Mouse (Mus musculus) Muller cell, postnatal 12 days (primary cell): Measurements from ENCODE around the gene Spp2.
"Not testable (repeated sequence)": the region's sequence is repeated elsewhere in the genome, so short reads cannot be mapped to it uniquely, and the experiment has no call there.

Experiments
- DNase-seq: peaks from one replicate; pipeline ENCODE4 v3.0.0-alpha.2; 2015; ENCODE audit errors: inconsistent ontology term

The Spp2 gene

DNA sequence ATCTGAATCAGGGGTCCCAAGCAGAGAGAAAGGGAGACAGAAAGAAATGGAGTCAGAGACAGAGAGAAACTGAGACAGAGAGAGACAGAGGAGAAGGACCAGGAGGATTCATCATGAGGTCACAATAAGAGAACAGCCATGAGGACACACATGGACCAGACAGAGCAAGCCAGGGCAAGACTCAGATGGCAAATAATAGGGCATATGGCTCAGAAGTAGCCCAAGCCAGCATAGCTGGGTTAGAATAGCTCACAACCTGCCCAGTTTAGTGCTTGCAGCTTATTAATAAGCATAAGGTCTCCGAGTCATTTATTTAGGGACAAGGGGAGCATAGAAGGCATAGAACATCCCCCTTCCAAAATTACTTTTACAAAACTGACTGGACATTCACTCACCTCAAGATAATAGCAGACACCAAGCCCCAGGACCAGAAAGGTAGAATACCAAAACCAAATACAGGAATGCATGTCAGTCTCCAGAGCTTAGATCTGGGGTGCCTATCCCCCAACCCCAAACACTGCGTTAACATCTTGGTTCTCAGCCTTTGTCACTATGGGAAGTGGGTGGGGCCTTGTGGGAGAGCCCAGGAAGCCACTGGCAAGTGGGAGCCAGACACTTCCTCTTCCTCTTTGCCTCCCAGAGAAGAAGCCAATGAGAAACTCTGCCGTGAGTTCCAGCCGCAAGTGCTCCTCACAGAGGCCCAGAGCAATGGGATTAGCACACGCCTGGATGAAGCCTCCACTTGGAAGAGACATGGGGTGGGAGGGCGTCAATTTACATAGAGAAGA is 26.5 kb downstream of the Spp2 start:
- no peak for DNase-seq

DNA sequence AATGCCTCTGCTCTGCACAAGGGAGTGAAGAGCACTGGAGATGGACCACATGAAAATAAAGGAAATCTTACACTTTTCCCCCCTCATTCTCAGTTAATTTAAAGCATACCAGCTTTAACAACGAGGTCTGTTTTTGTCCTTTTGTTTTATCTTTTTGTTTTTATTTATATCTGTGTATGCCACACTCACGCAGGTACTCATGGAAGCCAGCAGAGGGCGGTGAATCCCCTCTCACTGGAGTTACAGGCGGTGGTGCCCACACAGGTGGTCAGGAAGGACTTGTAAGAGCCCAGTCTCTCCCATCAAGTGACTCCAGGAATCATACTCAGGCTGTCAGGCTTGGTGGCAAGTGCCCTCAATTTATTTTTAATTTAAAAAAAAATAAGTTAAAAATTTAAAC is 27.3 kb downstream of the Spp2 start:
- DNase-seq: no peak

DNA sequence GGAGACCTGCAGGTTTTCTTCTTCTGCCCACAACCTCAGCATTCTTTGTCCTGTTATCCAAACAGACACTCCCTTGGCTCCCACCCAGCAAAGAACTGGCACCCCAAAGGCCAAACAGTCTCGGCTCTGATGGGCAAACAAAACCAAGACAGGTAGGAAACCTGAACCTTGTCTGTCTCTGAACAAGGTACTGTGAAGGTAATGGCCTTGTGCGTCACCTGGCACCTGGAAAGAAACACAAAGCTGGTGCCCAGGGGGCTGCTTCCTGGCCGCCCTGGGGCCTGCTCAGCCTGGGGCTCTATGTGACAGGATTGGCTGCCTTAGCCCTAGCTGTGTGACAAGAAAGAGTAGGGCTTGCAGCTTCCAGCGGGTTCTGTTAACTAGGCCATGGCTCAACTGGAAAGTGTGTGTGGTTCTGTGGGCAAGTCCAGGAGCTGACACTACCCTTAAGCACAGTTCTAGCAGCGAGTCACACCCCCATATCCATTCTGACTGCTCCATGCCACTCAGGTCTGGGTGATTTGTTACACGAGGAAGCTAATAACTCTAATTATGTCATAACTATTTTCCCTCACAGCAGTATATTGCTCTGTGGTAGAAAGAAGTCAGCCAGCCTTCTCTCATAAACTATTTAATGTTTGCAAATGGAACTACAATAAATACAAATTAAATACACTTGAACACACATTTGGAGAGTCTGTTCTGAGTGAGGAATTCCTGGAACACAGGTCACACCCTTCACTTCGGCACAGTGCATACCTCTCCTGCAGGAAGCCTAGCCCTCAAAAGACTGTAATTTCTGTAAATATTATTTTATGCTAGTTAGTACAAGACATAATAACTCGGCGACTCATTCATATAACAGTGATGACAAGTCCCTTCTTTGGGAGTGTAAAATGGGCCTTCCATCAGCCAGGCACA is 30.7 kb downstream of the Spp2 start:
- peak; percentile 38 for DNase-seq

DNA sequence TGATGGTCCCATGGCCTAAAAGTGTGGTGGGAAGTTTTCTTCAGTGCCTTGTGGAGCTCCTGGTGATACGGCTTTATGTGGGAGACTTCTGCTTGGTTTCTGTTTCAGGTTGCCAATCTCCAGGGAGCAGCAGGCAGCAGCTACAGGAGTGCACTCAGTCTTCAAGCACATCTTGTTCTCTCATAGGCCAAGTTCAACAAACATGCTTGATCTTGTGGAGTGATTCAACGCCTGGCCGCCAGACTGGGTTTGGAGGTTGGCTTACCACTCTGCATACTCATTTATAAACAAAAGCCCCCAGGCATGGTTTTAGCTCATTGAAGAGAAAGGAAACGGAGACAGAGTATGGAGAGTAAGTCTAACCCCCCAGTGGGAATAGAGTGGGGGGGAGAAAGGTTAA is 36.6 kb downstream of the Spp2 start:
- DNase-seq: no peak

DNA sequence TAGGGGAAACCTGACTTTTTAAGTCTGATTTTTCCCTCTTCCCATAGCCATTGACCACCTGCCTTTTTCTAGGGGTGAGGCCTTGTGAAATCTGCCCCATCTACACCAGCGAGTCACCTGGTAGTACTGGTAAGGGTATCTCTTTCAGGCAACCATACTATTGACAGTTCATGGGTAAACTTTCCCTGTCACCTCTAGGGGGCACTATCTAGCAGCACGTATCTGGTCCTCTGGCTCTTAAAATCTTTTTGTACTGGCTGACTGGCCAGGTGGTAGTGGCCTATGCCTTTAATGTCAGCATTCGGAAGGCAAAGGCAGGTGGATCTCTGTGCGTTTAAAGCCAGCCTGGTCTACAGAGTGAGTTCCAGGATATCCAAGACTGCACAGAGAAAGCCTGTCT is 38.6 kb downstream of the Spp2 start:
- DNase-seq: no peak

DNA sequence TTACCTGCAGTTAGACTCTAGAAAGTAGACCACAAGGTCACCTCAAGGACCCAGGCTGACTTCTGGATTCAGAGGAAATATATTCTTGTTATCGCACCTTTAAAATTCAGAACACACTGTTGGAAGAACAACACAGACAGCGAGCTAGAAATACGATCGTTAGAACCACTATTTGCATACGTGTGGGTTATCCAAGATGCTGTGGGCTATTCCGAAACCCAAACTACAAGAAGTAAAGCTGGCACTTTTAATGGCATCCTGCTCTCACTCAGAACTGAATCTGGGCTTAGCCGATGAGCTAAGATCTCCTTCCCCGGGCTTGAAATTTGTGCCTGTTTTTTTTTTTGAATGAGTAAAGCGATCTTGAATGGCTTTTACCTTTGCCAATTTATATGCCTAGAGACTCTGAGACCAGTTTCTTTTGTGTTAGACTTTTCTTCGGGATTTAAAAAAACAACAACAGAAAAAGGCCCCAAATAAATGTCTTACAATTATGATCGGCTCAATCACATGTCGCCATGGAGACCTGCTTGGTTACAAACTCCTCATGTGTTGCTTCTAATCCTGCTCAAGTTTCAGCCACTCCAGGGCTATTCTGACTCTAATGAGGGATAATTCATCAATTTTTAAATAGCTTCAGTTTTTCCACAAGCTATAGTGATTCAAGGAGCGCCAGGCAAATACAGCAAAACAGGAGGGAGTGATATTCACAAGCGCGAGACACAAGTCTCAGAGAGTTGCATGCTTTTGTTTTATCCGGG is 39.7 kb downstream of the Spp2 start:
- no peak for DNase-seq

DNA sequence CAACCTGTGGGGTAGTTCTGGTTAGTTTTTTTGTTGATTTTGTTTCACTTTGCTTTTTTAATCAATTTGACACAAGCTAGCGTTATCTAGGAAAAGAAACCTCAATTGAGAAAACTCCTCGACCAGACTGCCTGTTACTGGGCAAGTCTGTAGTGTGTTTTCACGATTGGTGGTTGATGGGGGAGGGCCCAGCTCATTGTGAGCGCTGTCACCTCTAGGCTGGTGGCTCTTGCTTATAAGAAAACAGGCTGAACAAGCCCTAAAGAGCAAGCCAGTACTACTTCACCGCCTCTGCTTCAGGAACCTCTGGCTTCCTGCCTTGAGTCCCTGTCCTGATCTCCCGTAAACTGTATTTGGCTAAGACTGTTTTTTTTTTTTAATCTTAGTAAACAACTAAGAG is 40.7 kb downstream of the Spp2 start:
- DNase-seq: no peak

DNA sequence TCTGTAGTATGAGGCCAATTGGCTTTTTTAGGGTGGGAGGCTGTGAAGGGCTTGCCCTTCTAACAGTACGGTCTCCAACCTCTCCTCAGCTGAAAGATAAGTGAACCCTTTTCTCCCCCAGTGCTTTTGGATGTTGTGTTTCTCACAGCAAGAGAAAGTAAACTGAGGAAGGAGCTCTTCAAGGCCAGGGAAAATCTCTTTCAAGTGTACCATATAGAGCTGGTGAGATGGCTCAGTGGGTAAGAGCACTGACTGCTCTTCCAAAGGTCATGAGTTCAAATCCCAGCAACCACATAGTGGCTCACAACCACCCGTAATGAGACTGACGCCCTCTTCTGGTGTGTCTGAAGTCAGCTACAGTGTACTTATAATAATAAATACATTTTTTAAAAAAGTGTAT is 41.3 kb downstream of the Spp2 start:
- DNase-seq: not testable (repeated sequence)

DNA sequence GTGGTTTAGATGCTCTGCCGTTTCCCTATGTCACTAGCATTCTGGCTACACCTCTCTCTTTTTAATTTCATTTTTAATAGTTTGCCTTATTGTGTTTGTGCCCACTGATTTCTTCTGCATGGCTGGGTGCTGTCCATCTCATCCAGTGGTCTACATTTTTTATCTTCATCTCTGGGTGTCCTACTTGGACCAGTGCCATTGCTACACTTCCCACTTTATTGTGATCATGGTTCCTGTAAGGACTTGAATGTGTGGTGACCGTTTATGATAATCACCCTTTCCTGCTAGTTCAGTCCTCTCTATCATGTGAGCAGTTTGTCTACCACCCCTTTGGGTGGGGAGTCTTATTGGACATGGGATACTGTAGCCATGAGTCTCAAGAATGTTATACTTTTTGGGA is 43.0 kb downstream of the Spp2 start:
- DNase-seq: peak; percentile 51

DNA sequence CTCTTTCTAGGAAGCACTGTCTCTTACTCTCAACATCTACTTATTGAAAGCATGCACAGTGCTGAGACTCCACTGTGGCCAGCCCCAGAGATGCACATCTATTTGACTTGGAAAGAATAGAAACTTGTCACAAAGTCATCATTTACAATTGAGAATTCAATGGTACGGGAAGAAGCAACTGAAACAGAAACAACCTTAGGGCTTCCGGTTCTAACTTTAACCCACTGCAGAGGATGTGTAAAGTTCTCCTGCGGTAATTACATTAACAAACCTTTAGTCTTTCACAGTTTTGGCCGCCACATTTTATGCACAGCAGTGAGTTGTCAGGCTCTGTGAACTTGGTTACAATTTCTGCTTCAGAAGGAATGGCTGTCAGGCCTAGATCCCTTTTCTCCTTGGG is 43.9 kb downstream of the Spp2 start:
- DNase-seq: no peak

DNA sequence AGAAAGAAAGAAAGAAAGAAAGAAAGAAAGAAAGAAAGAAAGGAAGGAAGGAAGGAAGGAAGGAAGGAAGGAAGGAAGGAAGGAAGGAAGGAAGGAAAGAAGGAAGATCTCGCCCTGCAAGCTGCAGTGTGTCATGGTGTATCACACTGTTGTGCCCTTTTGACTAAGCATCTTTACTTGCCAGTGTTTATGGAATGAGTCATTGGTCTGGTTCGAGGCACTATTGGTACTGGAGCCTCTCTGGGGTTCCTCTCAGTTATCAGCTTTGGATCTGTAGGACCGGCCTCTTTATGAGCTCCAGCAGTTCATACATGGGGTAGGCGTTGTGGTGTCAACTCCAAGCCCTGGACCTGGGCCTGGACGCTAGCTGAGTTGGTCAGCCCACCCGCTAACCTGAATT is 45.4 kb downstream of the Spp2 start:
- no peak for DNase-seq

DNA sequence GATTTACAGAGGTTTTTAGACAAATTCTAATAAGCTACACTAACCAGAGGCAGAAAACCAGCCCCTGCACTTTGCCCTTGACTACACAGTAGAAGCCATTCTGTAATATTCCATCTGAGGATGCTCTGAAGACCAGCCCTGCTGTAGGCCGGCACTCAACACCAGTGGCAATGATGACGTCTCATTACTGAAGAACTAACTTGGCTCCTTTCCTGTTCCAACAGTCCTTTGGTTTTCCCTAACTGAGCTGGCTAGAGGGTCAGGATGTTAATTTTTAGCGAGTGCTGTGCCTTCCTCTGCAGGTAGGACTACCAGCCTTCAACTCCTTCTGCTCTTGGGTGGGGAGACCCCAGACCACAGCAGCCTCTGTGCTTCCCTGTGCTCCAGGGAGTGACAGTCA is 47.9 kb downstream of the Spp2 start:
- no peak for DNase-seq

DNA sequence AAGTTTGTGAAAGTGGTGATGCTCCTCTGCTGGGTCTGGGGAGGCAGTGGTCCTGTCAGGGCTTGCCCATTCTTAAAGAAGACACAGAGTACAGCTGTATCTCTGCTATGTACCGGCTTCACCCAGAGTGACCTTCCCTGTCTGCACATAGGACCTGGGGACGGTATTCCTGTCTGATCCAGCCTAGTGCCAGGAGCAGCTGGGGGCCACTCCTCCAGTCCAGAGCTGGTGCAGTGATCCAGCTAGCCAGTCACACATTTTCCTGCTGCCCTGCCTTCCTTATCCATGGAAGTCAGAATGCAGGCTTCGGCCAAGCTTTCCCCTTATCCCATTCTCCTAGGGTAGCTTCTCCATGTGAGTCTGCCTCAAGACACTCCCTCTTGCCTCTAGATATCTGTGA is 49.0 kb downstream of the Spp2 start:
- DNase-seq: no peak

DNA sequence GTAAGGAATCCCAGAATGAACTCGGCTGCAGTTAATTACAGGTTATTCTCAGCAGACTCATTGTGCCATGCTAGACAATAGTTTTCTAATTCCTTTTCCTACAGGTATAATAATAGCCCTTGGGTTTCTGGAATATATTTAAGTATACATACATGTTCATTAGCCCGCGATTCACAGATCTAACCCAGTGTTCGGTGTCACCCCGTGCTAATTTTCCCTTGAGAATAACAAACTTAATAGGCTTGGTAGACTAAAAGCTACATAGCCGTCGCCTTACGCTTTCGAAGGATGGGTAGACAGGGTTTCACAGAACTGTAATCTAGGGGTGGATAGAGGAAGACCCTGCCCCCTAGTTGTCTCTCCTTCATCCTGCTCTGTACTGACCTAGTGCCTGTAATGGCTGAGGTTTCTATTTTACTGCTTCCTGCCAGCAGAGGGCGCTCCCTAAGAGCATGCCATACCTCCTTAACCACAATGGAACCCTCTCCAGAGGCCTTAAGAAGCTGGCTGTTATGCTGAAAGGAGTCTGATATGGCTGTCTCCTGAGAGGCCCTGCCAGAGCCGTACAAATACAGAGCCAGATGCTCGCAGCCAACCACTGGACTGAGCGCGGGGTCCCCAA is 49.8 kb downstream of the Spp2 start:
- DNase-seq: peak; percentile 43

DNA sequence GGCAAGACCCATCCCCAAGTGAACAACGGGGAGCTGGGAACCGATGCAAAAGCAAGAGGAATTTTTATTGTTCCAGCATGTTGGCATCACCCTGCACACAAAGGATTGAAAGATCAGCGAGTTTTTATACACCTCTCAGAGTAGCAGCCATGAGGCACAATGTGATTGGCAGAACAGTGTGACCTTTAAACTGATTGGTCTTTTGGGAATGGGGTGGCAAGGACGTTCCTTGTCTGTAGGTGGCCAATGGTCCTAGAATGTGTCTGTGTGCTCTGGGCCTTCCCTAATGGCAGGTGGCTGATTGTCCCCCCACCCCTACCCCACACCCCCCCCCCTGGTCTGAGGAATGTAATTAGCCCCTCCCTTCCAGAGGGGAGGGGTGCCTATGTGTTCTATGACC is 52.4 kb downstream of the Spp2 start:
- DNase-seq: no peak

DNA sequence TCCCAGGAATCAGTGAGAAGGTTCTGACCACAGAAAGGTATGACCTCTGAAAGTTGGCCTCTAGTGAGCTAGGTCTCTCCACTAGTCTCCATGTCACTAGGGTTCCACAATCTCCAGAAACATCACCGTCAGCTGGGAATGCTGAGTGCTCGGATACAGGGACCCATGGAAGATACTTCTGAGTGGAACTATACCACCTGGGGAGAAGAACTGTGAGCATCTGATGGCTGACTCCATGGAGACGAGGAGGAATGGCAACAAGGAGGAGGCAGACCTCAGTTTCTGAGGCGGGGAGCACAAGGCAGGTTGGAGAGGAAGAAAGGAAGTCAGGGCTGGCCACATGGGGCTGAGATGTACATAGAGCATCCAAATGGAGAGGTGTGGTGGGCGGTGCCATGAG is 52.9 kb downstream of the Spp2 start:
- DNase-seq: no peak

DNA sequence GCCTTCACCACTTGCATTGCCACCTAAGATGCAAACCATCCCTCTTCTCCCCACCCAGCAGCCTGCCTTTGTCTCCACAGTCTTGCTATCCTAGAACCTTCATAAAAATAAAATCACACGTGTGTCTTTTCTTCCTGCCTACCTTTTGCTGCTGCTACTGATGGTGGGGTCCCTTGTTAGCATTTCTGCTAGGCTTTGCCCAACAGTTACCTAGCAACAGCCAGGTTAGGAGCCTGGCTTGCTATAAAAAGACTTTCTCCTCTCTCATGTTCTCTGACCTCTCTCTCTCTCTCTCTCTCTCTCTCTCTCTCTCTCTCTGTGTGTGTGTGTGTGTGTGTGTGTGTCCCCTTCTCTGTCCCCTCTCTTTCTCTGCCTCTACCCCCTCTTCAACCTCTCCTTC is 54.3 kb downstream of the Spp2 start:
- no peak for DNase-seq

DNA sequence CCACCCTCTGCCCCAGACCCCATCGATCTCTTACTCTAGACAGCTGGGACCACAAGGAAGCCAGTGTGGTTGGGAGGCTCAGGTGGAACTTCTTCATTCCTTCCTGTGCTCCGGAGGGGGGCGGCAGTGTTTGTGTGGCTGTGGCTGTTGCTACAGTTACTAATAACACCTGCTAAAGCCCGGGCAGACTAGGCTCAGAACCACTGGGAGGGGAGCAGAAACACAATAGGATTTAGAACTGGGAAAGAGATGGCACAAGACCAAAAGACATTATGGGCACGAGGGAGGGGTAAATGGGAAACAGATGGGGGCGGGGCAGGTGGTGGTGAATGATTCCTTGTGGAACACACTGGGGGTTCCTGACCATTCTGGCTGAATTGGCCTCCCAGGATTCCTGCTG is 55.7 kb downstream of the Spp2 start:
- no peak for DNase-seq

DNA sequence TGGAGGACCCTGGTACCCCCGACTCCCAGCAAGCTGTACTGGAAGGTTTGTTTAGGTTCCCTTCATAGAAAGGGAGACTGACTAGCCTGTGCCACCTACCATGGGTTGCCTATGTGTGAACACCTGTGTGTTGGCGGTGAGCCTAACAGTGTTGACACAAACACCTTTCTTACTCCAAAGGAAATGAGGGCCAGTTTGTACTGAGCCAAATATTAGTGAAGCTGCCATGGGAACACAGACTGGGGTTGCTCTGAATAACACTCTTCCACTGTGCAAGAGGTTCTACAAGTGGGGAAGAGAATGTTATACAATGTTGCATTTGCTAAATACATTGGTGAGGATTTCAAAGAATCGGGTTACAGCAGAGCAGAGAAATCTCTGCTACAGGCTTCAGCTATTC is 56.5 kb downstream of the Spp2 start:
- DNase-seq: no peak

DNA sequence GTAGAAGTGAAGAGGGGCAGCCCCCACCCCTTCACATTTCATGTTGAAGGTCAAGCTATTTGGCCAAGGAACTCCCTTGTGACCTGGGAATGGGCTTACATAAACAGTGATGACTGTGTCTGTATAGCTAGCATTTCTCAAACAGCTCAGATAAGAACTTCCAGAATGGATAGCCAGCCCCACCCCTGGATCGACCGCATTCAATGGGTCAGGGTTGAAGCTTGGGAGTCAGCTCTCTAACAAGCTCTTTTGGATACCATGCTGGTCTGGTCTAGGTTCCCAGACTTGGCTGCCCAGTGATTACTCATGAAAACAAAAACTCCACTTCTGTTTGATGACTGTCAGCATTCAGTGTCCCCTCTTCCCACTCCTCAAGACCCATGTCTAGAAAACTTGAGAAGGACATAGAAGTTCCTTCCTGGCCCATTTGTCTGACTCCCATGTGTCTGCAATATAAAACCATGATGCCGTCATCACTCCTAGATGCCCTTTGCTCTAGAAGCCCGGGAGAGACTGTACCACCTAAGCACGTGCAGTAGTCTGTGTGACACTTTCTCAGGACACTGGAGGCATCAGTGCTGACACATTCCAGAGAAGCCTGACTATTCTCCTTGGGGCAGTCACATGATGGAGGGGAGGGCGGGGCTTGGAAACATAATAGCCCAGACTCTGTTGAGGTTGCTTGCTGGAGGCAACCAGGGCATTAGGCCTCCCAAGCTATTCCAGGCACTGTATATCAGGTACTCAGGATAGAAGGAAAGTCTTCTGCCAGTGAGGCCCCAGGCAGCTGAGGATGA is 57.5 kb downstream of the Spp2 start:
- DNase-seq: no peak

DNA sequence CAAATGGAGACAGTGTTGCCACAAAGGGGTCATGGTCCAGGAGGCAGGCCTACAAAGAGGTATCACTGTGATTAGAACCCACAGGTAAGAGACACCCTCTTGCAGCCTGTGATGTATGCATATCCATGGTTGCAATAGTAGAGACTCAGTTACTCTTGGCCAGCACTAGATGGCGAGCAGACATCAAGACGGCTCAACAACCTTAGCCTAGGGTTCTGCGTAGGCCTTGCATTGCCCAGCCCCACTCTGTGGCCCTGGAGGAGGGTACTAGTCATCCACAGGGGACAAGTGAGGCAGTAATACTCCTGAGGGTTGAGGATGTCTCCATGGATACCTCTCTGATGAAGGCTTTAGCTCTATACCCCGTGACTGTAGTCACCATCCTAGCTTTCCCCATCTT is 59.0 kb downstream of the Spp2 start:
- DNase-seq: no peak
